Mouse (Mus musculus): Measurements from ENCODE around the gene BC048671.

- TF ChIP-seq CTCF (conservative IDR thresholded peaks at IDR 0.05; ENCODE audit: low read length) (no peak), POU5F1 (IDR thresholded peaks at IDR 0.05; ENCODE audit: borderline replicate concordance, low read length) (no peak)
Observed at GRCm38 (mm10) chr6:90342343-90342742, 41.3 kb downstream of the BC048671 start.
